Mouse (Mus musculus) testis, adult 2 months (tissue): Measurements from ENCODE around the gene Cmtm4.

Experiments used
- CTCF ChIP-seq: fragments of 200-500 bp; IDR thresholded peaks from 2 replicates; pipeline ENCODE4 v1.5.1; 2012; ENCODE audit warnings: low read depth, mild to moderate bottlenecking, inconsistent platforms, low read length, moderate library complexity; ENCODE audit not compliant: control insufficient read depth, insufficient read depth, insufficient replicate concordance
- POLR2A ChIP-seq: fragments of 200-500 bp; IDR thresholded peaks from 2 replicates; pipeline ENCODE4 v1.6.1; 2012; ENCODE audit warnings: low read depth, mild to moderate bottlenecking, inconsistent platforms, low read length, moderate library complexity; ENCODE audit not compliant: control insufficient read depth

DNA sequence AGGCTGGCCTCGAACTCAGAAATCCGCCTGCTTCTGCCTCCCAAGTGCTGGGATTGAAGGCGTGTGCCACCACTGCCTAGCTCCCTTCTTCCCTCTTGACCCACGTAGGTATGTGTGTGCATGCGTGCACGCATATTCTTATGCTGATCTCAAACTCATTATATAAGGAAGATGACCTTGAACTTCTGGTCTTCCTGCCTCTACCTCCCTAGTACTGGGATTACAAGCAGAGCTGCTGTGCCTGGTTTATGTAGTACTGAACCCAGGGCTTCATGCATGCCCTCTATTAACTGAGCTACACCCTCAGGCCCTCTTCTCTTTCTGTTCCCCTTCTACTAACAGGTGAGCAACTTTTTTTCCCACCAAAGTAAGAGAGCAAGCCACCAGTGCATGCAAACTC lies 37.0 kb upstream of the Cmtm4 start:
- TF ChIP-seq POLR2A (no peak), CTCF (no peak)
